Mouse (Mus musculus) liver, adult 2 months (tissue): Measurements from ENCODE around the gene Asic4.

ENCODE experiments used
- CTCF ChIP-seq: fragments of 200-500 bp; IDR thresholded peaks from 2 replicates; pipeline ENCODE4 v1.5.1; 2011; ENCODE audit warnings: low read depth, low read length, control low read depth
- POLR2A ChIP-seq: fragments of 200-500 bp; IDR thresholded peaks from 2 replicates; pipeline ENCODE4 v1.6.1; 2011; ENCODE audit warnings: low read length, control low read depth; ENCODE audit not compliant: insufficient read depth; ENCODE audit errors: extremely low read depth

- TF ChIP-seq POLR2A = no peak
- no peak for TF ChIP-seq CTCF
Observed at GRCm38 (mm10) chr1:75490785-75491551, 40.7 kb downstream of the Asic4 start.
